Mouse (Mus musculus): Measurements from ENCODE around the gene Phf14. TPM values are rescaled to one million over a fixed set of nuclear protein-coding genes. Genes with fewer than 3 reads are reported as not detected.

Gene Phf14
- total and polyA plus RNA-seq, 3 experiments: 22.9 to 99.4 (median 81.4) TPM

DNA sequence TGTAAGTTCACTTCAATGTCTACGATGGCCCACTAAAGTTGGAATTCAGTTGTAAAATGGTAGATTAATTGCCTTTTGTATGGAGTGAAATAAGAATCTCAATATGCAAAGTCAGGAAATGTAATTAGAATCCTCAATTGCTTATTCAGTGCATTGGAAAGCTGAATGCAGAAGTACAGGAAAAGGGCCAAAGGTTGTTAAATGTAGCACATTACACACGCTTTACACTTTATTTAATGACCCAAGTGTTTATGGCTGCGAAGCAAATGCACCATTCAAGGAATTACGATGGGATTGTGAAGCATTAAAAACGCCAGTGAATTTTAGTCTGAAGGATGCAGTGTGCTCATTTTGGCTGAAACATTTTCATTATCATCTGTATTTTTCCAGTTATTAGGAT is 167.0 kb downstream of the Phf14 start:
- no peak for TF ChIP-seq GATA1 (IDR thresholded peaks at IDR 0.05; ENCODE audit: borderline replicate concordance, low read length)
- TF ChIP-seq POLR2AphosphoS5 (IDR thresholded peaks at IDR 0.05; ENCODE audit: insufficient replicate concordance, low read depth, low read length): no peak
- no peak for TF ChIP-seq TAL1 (conservative IDR thresholded peaks at IDR 0.05; ENCODE audit: low read depth, low read length)
- TF ChIP-seq CTCF (IDR thresholded peaks at IDR 0.05; ENCODE audit: low read depth, low read length): no peak
- TF ChIP-seq GATA2 (IDR thresholded peaks at IDR 0.05; ENCODE audit: borderline replicate concordance, low read depth, low read length): no peak

GRCm38 (mm10) chr6:12077338-12077737 is 169.7 kb downstream of the Phf14 start:
- TF ChIP-seq GATA2 (IDR thresholded peaks at IDR 0.05; ENCODE audit: borderline replicate concordance, low read depth, low read length) (no peak), GATA1 (IDR thresholded peaks at IDR 0.05; ENCODE audit: borderline replicate concordance, low read length) (no peak), CTCF (IDR thresholded peaks at IDR 0.05; ENCODE audit: low read depth, low read length) (no peak), TAL1 (conservative IDR thresholded peaks at IDR 0.05; ENCODE audit: low read depth, low read length) (no peak), POLR2AphosphoS5 (IDR thresholded peaks at IDR 0.05; ENCODE audit: insufficient replicate concordance, low read depth, low read length) (no peak)
- H3K4me3 ChIP-seq (ENCODE audit: low read depth, low read length): no peak overlapping the region
- H3K9me3 ChIP-seq (replicated peaks): no peaks in the 10 kb centered on the region
- ATAC-seq (ENCODE audit: extremely low read depth, insufficient number of reproducible peaks, low FRiP score, poor library complexity, severe bottlenecking) (no peak), DNase-seq (ENCODE audit: low spot score) (no peak)
- H3K4me1 ChIP-seq (ENCODE audit: insufficient read depth, low read depth, low read length): peaks cover 3% of the 10 kb centered on the region; the same call in 1 of the 2 replicates
- H3K27me3 ChIP-seq (ENCODE audit: insufficient read depth, low read length): no peaks in the 10 kb centered on the region
- H3K36me3 ChIP-seq (replicated peaks): peaks cover 15% of the 10 kb centered on the region

More for the DNA sequence above, 167.0 kb downstream of the Phf14 start:
- no peak for ATAC-seq (ENCODE audit: extremely low read depth, insufficient number of reproducible peaks, low FRiP score, poor library complexity, severe bottlenecking)
- Histone ChIP-seq H3K4me1 (ENCODE audit: insufficient read depth, low read depth, low read length) (peaks cover 13% of the 10 kb centered on the region), H3K36me3 (replicated peaks) (peaks cover 8% of the 10 kb centered on the region), H3K9me3 (replicated peaks) (no peaks in the 10 kb centered on the region), H3K4me3 (ENCODE audit: low read depth, low read length) (no peak overlapping the region), H3K27me3 (ENCODE audit: insufficient read depth, low read length) (no peaks in the 10 kb centered on the region)
- DNase-seq (ENCODE audit: low spot score): no peak

- no peak for DNase-seq (ENCODE audit: low spot score)
- Histone ChIP-seq H3K4me3 (ENCODE audit: low read depth, low read length) (no peak overlapping the region), H3K27me3 (ENCODE audit: insufficient read depth, low read length) (no peaks in the 10 kb centered on the region), H3K4me1 (ENCODE audit: insufficient read depth, low read depth, low read length) (peaks cover 3% of the 10 kb centered on the region; the same call in 1 of the 2 replicates), H3K36me3 (replicated peaks) (peaks cover 18% of the 10 kb centered on the region), H3K9me3 (replicated peaks) (no peaks in the 10 kb centered on the region)
- TF ChIP-seq CTCF (IDR thresholded peaks at IDR 0.05; ENCODE audit: low read depth, low read length) (no peak), TAL1 (conservative IDR thresholded peaks at IDR 0.05; ENCODE audit: low read depth, low read length) (no peak), POLR2AphosphoS5 (IDR thresholded peaks at IDR 0.05; ENCODE audit: insufficient replicate concordance, low read depth, low read length) (no peak), GATA1 (IDR thresholded peaks at IDR 0.05; ENCODE audit: borderline replicate concordance, low read length) (no peak), GATA2 (IDR thresholded peaks at IDR 0.05; ENCODE audit: borderline replicate concordance, low read depth, low read length) (no peak)
- no peak for ATAC-seq (ENCODE audit: extremely low read depth, insufficient number of reproducible peaks, low FRiP score, poor library complexity, severe bottlenecking)
Observed at GRCm38 (mm10) chr6:12077880-12078618, 170.4 kb downstream of the Phf14 start.

DNA sequence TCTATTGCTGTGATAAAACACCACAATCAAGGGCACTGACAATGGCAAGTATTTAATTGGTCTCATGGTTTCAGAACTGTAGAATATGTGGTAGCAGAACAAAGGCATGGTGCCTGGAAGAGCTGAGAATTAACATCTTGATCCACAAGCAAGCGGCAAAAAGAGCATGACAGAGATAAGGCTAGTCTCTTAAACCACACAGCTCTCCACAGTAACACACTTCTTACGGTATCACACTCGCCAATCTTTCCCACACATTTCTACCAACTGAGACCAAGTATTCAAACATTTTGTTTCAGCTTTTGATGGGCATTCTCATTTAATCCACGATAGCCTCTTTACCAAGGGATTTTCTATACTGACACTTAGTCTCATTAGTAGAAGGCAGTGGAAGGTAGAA is 171.7 kb downstream of the Phf14 start:
- DNase-seq (ENCODE audit: low spot score) (no peak), ATAC-seq (ENCODE audit: extremely low read depth, insufficient number of reproducible peaks, low FRiP score, poor library complexity, severe bottlenecking) (no peak)
- H3K4me1 ChIP-seq (ENCODE audit: insufficient read depth, low read depth, low read length): peaks cover 3% of the 10 kb centered on the region; the same call in 1 of the 2 replicates
- H3K4me3 ChIP-seq (ENCODE audit: low read depth, low read length): no peak overlapping the region
- no peaks in the 10 kb centered on the region for H3K9me3 ChIP-seq (replicated peaks)
- peaks cover 20% of the 10 kb centered on the region for H3K36me3 ChIP-seq (replicated peaks)
- TF ChIP-seq GATA2 (IDR thresholded peaks at IDR 0.05; ENCODE audit: borderline replicate concordance, low read depth, low read length) (no peak), TAL1 (conservative IDR thresholded peaks at IDR 0.05; ENCODE audit: low read depth, low read length) (no peak), CTCF (IDR thresholded peaks at IDR 0.05; ENCODE audit: low read depth, low read length) (no peak), GATA1 (IDR thresholded peaks at IDR 0.05; ENCODE audit: borderline replicate concordance, low read length) (no peak), POLR2AphosphoS5 (IDR thresholded peaks at IDR 0.05; ENCODE audit: insufficient replicate concordance, low read depth, low read length) (no peak)
- H3K27me3 ChIP-seq (ENCODE audit: insufficient read depth, low read length): no peaks in the 10 kb centered on the region

DNA sequence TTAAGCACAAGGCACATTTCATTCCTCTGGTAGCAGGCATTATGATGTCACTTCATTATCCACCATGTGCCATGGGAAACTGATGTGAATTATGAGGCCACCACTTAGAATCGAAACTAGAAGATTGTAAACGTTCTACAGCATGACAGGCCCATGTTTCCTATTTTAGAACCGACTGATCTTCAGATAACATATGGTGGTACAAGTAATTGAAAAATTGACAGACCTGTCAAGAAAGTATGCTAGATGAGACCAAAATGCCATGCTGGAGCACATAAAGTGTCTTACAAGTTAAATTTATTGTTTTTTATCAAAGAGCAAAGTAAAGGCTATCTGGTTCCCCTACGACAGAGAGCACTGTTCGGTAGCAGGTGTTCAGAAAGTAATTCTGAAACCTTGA is 172.8 kb downstream of the Phf14 start:
- H3K36me3 ChIP-seq (replicated peaks): peaks cover 20% of the 10 kb centered on the region
- no peaks in the 10 kb centered on the region for H3K9me3 ChIP-seq (replicated peaks)
- ATAC-seq (ENCODE audit: extremely low read depth, insufficient number of reproducible peaks, low FRiP score, poor library complexity, severe bottlenecking): no peak
- TF ChIP-seq CTCF (IDR thresholded peaks at IDR 0.05; ENCODE audit: low read depth, low read length) (no peak), POLR2AphosphoS5 (IDR thresholded peaks at IDR 0.05; ENCODE audit: insufficient replicate concordance, low read depth, low read length) (no peak), GATA2 (IDR thresholded peaks at IDR 0.05; ENCODE audit: borderline replicate concordance, low read depth, low read length) (no peak), GATA1 (IDR thresholded peaks at IDR 0.05; ENCODE audit: borderline replicate concordance, low read length) (no peak), TAL1 (conservative IDR thresholded peaks at IDR 0.05; ENCODE audit: low read depth, low read length) (no peak)
- H3K4me1 ChIP-seq (ENCODE audit: insufficient read depth, low read depth, low read length): peaks cover 3% of the 10 kb centered on the region; the same call in 1 of the 2 replicates
- H3K4me3 ChIP-seq (ENCODE audit: low read depth, low read length): no peak overlapping the region
- no peak for DNase-seq (ENCODE audit: low spot score)
- H3K27me3 ChIP-seq (ENCODE audit: insufficient read depth, low read length): no peaks in the 10 kb centered on the region

DNA sequence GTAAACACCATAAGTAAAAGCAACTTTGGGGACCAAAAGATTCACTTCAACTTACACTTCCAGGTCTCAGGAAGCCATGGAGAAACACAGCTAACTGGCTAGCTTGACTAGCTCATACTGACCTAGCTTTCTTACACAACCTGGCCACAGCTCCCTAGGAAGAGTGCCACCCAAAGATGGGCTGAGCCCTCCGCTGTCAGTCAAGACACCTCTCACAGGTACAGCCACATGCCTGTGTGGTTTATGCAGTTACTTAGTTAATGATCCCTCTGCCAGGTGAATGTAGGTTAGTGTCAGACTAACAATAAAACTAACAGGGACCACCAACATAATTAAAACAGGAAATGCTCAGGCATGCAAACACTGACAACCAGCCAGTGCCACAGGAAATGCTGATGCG is 174.1 kb downstream of the Phf14 start:
- Histone ChIP-seq H3K9me3 (replicated peaks) (no peaks in the 10 kb centered on the region), H3K36me3 (replicated peaks) (peaks cover 20% of the 10 kb centered on the region), H3K27me3 (ENCODE audit: insufficient read depth, low read length) (no peaks in the 10 kb centered on the region), H3K4me1 (ENCODE audit: insufficient read depth, low read depth, low read length) (peaks cover 3% of the 10 kb centered on the region; the same call in 1 of the 2 replicates), H3K4me3 (ENCODE audit: low read depth, low read length) (no peak overlapping the region)
- no peak for DNase-seq (ENCODE audit: low spot score)
- ATAC-seq (ENCODE audit: extremely low read depth, insufficient number of reproducible peaks, low FRiP score, poor library complexity, severe bottlenecking): no peak
- TF ChIP-seq GATA1 (IDR thresholded peaks at IDR 0.05; ENCODE audit: borderline replicate concordance, low read length) (no peak), GATA2 (IDR thresholded peaks at IDR 0.05; ENCODE audit: borderline replicate concordance, low read depth, low read length) (no peak), CTCF (IDR thresholded peaks at IDR 0.05; ENCODE audit: low read depth, low read length) (no peak), TAL1 (conservative IDR thresholded peaks at IDR 0.05; ENCODE audit: low read depth, low read length) (no peak), POLR2AphosphoS5 (IDR thresholded peaks at IDR 0.05; ENCODE audit: insufficient replicate concordance, low read depth, low read length) (no peak)

All from G1E (cell line).